Mouse (Mus musculus) G1E (cell line): ENCODE measurements around the gene Tmem218. TPM values are rescaled to one million over a fixed set of nuclear protein-coding genes. Genes with fewer than 3 reads are reported as not detected.

Experiments used
- ATAC-seq: 2 replicates; pipeline ENCODE4 v1.8.0; 2016; ENCODE audit warnings: mild to moderate bottlenecking; ENCODE audit not compliant: insufficient number of reproducible peaks, poor library complexity, low FRiP score, severe bottlenecking; ENCODE audit errors: extremely low read depth
- DNase-seq: peaks from one replicate; pipeline ENCODE4 v3.0.0; 2012; ENCODE audit warnings: low spot score
- H3K27me3 ChIP-seq: 2 replicates; pipeline ENCODE4 v1.6.1; 2012; ENCODE audit warnings: mild to moderate bottlenecking, low read length, inconsistent platforms; ENCODE audit not compliant: insufficient read depth
- H3K36me3 ChIP-seq: replicated peaks from 2 replicates; pipeline ENCODE3; 2012; ENCODE audit warnings: mild to moderate bottlenecking, inconsistent platforms
- H3K4me1 ChIP-seq: 2 replicates; pipeline ENCODE4 v1.6.1; 2012; ENCODE audit warnings: low read depth, low read length, inconsistent platforms, mixed read lengths; ENCODE audit not compliant: insufficient read depth
- H3K4me3 ChIP-seq: 2 replicates; pipeline ENCODE4 v1.5.1; 2012; ENCODE audit warnings: low read depth, mild to moderate bottlenecking, inconsistent platforms, low read length, moderate library complexity, mixed read lengths
- H3K9me3 ChIP-seq: replicated peaks from 2 replicates; pipeline ENCODE4 v1.6.1; 2012; ENCODE audit warnings: inconsistent platforms
- CTCF ChIP-seq: IDR thresholded peaks from 2 replicates; pipeline ENCODE4 v1.5.1; 2012; ENCODE audit warnings: low read depth, low read length, inconsistent platforms, mixed read lengths
- GATA1 ChIP-seq: IDR thresholded peaks from 2 replicates; pipeline ENCODE4 v1.6.1; 2012; ENCODE audit warnings: borderline replicate concordance, low read length, inconsistent platforms, mixed read lengths
- GATA2 ChIP-seq: IDR thresholded peaks from 2 replicates; pipeline ENCODE4 v1.6.1; 2012; ENCODE audit warnings: low read depth, low read length, inconsistent platforms, borderline replicate concordance
- POLR2AphosphoS5 ChIP-seq: IDR thresholded peaks from 2 replicates; pipeline ENCODE4 v1.6.1; 2012; ENCODE audit warnings: low read depth, low read length, inconsistent platforms; ENCODE audit not compliant: insufficient replicate concordance
- TAL1 ChIP-seq: conservative IDR thresholded peaks from 2 replicates; pipeline ENCODE4 v1.6.1; 2012; ENCODE audit warnings: low read depth, low read length, inconsistent platforms, mixed read lengths
- polyA plus RNA-seq: library from polyadenylated mRNA; stranded (reverse); fragments of >175 nt; gene quantifications from 2 replicates; pipeline ENCODE4 v1.2.3, GENCODE M21; 2012
- total RNA-seq, 2 experiments: library from RNA; stranded (forward) in 1 of 2; stranded (reverse) in 1 of 2; fragments of 200-1000 nt in 1 of 2; fragments of >200 nt in 1 of 2; fragmentation: Nextera tagmentation in 1 of 2; gene quantifications; 2 replicates each; pipeline ENCODE4 v1.2.3; 2014 to 2017

Tmem218 gene
- total and polyA plus RNA-seq, 3 experiments = 0.30 to 3.5 (median 1.7) TPM

- Histone ChIP-seq H3K4me3 (no peak overlapping the region), H3K27me3 (peaks cover 18% of the 10 kb centered on the region; the same call in 1 of the 2 replicates), H3K9me3 (no peaks in the 10 kb centered on the region), H3K4me1 (peaks cover 21% of the 10 kb centered on the region), H3K36me3 (no peaks in the 10 kb centered on the region)
- ATAC-seq (no peak), DNase-seq (no peak)
- TF ChIP-seq POLR2AphosphoS5 (no peak), GATA2 (no peak), GATA1 (no peak), CTCF (no peak), TAL1 (no peak)
These were observed 42.6 kb downstream of the Tmem218 start for GRCm38 (mm10) chr9:37250631-37251030.

- Histone ChIP-seq H3K36me3 (no peaks in the 10 kb centered on the region), H3K9me3 (no peaks in the 10 kb centered on the region), H3K4me3 (no peak overlapping the region), H3K27me3 (peaks cover 14% of the 10 kb centered on the region; the same call in 1 of the 2 replicates), H3K4me1 (no peaks in the 10 kb centered on the region; the same call in 1 of the 2 replicates)
- TF ChIP-seq POLR2AphosphoS5 (no peak), GATA2 (no peak), TAL1 (no peak), GATA1 (no peak), CTCF (no peak)
- DNase-seq (no peak), ATAC-seq (no peak)
These were observed 46.6 kb downstream of the Tmem218 start for GRCm38 (mm10) chr9:37254531-37255110.

GRCm38 (mm10) chr9:37255149-37255888 is 47.3 kb downstream of the Tmem218 start, which contains the start of gene Slc37a2:
Gene Slc37a2, minus strand, starts transcription at chr9:37255738.
- no peak for DNase-seq
- ATAC-seq = no peak
- peaks cover 14% of the 10 kb centered on the region; the same call in 1 of the 2 replicates for H3K27me3 ChIP-seq
- H3K36me3 ChIP-seq = no peaks in the 10 kb centered on the region
- TF ChIP-seq GATA1 (no peak), POLR2AphosphoS5 (no peak), GATA2 (no peak), TAL1 (no peak), CTCF (no peak)
- H3K4me3 ChIP-seq = peak within 1 kb of the TSS; percentile 28; the same call in 1 of the 2 replicates
- H3K9me3 ChIP-seq = no peaks in the 10 kb centered on the region
- no peaks in the 10 kb centered on the region; the same call in 1 of the 2 replicates for H3K4me1 ChIP-seq

- H3K4me3 ChIP-seq = no peak overlapping the region
- no peaks in the 10 kb centered on the region; the same call in 1 of the 2 replicates for H3K4me1 ChIP-seq
- H3K9me3 ChIP-seq = no peaks in the 10 kb centered on the region
- peaks cover 14% of the 10 kb centered on the region; the same call in 1 of the 2 replicates for H3K27me3 ChIP-seq
- DNase-seq = no peak
- no peak for TF ChIP-seq POLR2AphosphoS5
- TF ChIP-seq GATA1 = no peak
- no peak for TF ChIP-seq CTCF
- no peak for TF ChIP-seq GATA2
- TF ChIP-seq TAL1 = no peak
- no peak for ATAC-seq
- H3K36me3 ChIP-seq = no peaks in the 10 kb centered on the region
These were observed 47.8 kb downstream of the Tmem218 start for GRCm38 (mm10) chr9:37255889-37256225.

- Histone ChIP-seq H3K36me3 (no peaks in the 10 kb centered on the region), H3K4me1 (no peaks in the 10 kb centered on the region), H3K4me3 (no peak overlapping the region), H3K27me3 (no peaks in the 10 kb centered on the region), H3K9me3 (no peaks in the 10 kb centered on the region)
- ATAC-seq (no peak), DNase-seq (no peak)
- TF ChIP-seq GATA2 (no peak), CTCF (no peak), POLR2AphosphoS5 (no peak), GATA1 (no peak), TAL1 (no peak)
These were observed 58.6 kb downstream of the Tmem218 start for GRCm38 (mm10) chr9:37266622-37267021.

Other genes with a start within 250 kb of the Tmem218 start
- 1.4 TPM in 1 of 2 replicates, not detected in the other for gene Pknox2, start 60.8 kb upstream of the Tmem218 start, total RNA-seq (2014; fragmentation: Nextera tagmentation)
- 0.17 and 0.27 TPM in 2 replicates for gene Pknox2, start 60.8 kb upstream of the Tmem218 start, total RNA-seq (2017)
- gene Pknox2, start 60.8 kb upstream of the Tmem218 start, polyA plus RNA-seq = not detected in 2 replicates
- gene Slc37a2, start 47.5 kb downstream of the Tmem218 start, total RNA-seq (2014; fragmentation: Nextera tagmentation) = 0.19 TPM in 1 of 2 replicates, not detected in the other
- 0.29 and 0.38 TPM in 2 replicates for gene Slc37a2, start 47.5 kb downstream of the Tmem218 start, total RNA-seq (2017)
- gene Slc37a2, start 47.5 kb downstream of the Tmem218 start, polyA plus RNA-seq = 0.01 TPM in 2 replicates
- gene Ccdc15, start 140.2 kb downstream of the Tmem218 start, total RNA-seq (2014; fragmentation: Nextera tagmentation) = 23.3 and 26.9 TPM in 2 replicates
- gene Ccdc15, start 140.2 kb downstream of the Tmem218 start, total RNA-seq (2017) = 6.3 and 7.4 TPM in 2 replicates
- gene Ccdc15, start 140.2 kb downstream of the Tmem218 start, polyA plus RNA-seq = 10.3 and 10.7 TPM in 2 replicates
- gene Hepacam, start 159.1 kb downstream of the Tmem218 start, total RNA-seq (2014; fragmentation: Nextera tagmentation) = not detected in 2 replicates
- not detected in 2 replicates for gene Hepacam, start 159.1 kb downstream of the Tmem218 start, total RNA-seq (2017)
- not detected in 2 replicates for gene Hepacam, start 159.1 kb downstream of the Tmem218 start, polyA plus RNA-seq
- gene Robo4, start 193.7 kb downstream of the Tmem218 start, total RNA-seq (2014; fragmentation: Nextera tagmentation) = not detected in 2 replicates
- gene Robo4, start 193.7 kb downstream of the Tmem218 start, total RNA-seq (2017) = 0.05 and 0.06 TPM in 2 replicates
- gene Robo4, start 193.7 kb downstream of the Tmem218 start, polyA plus RNA-seq = not detected in 2 replicates
- not detected in 2 replicates for gene Robo3, start 225.0 kb downstream of the Tmem218 start, total RNA-seq (2014; fragmentation: Nextera tagmentation)
- 0.27 and 0.35 TPM in 2 replicates for gene Robo3, start 225.0 kb downstream of the Tmem218 start, total RNA-seq (2017)
- gene Robo3, start 225.0 kb downstream of the Tmem218 start, polyA plus RNA-seq = 0.20 and 0.24 TPM in 2 replicates